Mouse (Mus musculus): ENCODE results near the gene Gm10375.

The Gm10375 gene

DNA sequence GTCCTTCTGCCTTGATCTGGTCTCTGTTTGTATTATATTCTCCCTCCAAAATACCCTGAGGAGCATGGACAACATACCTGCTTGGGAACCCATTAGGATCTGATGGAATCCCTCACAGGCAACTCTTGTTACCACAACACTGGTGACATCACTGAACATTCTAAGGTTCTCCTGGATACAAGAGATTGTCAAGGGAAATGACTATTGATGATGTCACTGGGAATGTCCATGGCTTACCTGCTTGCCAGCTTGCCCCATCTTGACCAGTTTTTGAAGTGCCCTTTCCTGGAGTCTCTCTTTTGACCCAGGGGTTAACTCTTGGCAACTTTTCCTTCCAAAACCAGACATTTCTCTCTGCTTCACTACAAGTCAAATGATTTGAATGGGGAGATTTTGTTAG lies at the start of gene Gm10375:
Gene Gm10375, minus strand, starts transcription at position 101 of the 400 bp plus-strand sequence.
- in situ Hi-C loops (cut with MboI, MseI) = loop anchor here (25.0 kb wide), 1 partner anchor 571 kb away; no protein-coding TSS in a partner anchor

DNA sequence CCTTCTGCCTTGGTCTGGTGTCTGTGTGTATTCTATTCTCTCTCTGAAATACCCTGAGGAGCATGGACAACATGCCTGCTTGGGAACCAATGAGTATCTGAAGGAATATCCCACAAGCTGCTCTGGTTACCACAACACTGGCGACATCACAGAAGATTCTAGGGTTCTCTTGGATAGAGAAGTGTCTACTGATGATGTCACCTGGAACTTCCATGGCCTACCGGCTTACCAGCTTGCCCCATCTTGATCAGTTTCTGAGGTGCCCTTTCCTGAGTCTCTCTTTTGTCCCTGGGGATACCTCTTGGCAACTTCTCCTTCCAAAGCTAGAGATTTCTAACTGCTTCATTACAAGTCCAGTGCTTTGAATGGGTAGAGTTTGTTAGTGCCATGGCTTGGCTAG lies 28.8 kb downstream of the Gm10375 start, which contains the start of gene Gm17654:
Gene Gm17654, minus strand, starts transcription at position 101 of the 400 bp plus-strand sequence.
- in situ Hi-C loops (cut with MboI, MseI) = loop anchor here (5.0 to 25.0 kb wide), 2 partner anchors 592 to 1957 kb away; partner anchors contain the start of genes Gm3072 and Gm8082

DNA sequence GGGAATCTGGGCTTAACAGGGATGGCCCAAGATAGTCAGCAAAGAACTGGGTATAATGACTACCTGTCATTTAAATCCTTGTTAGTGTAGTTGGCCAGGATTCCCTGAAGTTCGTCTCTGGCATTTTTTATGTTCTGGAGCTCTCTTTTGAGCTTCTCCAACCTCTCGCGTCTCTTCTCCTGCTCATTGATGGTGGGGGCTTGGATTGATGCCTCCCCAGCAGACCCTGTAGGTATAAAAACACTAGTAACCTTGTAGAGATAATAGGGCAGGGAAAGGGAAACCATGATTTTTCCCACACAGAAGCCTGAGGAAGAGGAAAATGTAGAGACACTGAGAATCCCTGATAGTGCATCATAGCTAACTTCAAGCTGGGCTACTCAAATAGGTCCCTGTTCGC lies 29.8 kb downstream of the Gm10375 start:
- in situ Hi-C loops (cut with MboI, MseI) = loop anchor here (5.0 to 25.0 kb wide), 2 partner anchors 591 to 1956 kb away; partner anchors contain the start of genes Gm3072 and Gm8082

Measured in T-helper 1 cell (primary cell).